In the genomic region with DNA sequence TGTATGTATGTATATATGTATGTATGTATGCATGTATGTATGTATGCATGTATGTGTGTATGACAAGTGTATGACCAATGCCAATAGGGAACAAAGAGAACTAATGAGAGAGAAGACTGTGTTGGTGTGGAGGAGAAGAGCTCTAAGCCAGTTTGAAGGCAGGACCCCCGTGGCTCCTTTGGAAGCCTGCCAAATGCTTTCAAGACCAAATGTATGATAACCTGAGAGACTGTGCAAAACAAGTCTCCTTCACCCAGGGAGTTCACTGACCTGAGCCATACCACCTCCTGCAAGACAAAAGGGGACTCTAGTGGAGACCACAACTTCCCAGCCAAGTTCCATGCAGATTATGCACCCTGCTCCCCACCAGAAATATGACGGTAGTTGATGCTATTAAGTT, we compare ENCODE assay signal across 32 mouse cellular contexts. TPM values are rescaled to one million over a fixed set of nuclear protein-coding genes. Genes with fewer than 3 reads are reported as not detected.
A peak's percentile ranks its signal among the peaks of the same experiment; 100 is the strongest.
DNase-seq lines count a peak whose midpoint lies in the region; ATAC-seq and TF ChIP-seq lines count a peak whose summit lies in the region.
"Had no signal": no experiment of that assay in that cellular context is flagged by ENCODE, and none has a peak within 500 bp of the region (broad histone marks: within the 10 kb centered on the region; RNA-seq: fewer than 3 reads in every experiment).

No protein-coding gene starts in this region.

- no peak overlapping the region for H3K4me2 ChIP-seq in hindbrain, embryonic 14.5 days (replicated peaks)
- H3K4me2 ChIP-seq in hindbrain, embryonic 16.5 days (ENCODE audit: low read length): no peak overlapping the region
- H3K4me2 ChIP-seq: embryonic facial prominence, embryonic 12.5 days; forebrain, embryonic 15.5 days; heart, embryonic 13.5 days; limb, embryonic 13.5 days; liver, embryonic 12.5 days; midbrain, embryonic 11.5 days; neural tube, embryonic 15.5 days had no signal

- H3K9me3 ChIP-seq in hindbrain, embryonic 14.5 days (ENCODE audit: control insufficient read depth, low read length): no peaks in the 10 kb centered on the region
- no peaks in the 10 kb centered on the region for H3K9me3 ChIP-seq in hindbrain, embryonic 16.5 days (ENCODE audit: control insufficient read depth, low read length)
- H3K9me3 ChIP-seq: embryonic facial prominence, embryonic 12.5 days; forebrain, embryonic 15.5 days; heart, embryonic 13.5 days; limb, embryonic 13.5 days; neural tube, embryonic 15.5 days had no signal

- 65% methylated on average over 2 of the region's 2 CpGs for WGBS in hindbrain, embryonic 14.5 days
- WGBS in hindbrain, embryonic 16.5 days: 54% methylated on average over 2 of the region's 2 CpGs

- peak; percentile 59 to 80 for DNase-seq in cerebellum, postnatal 14 days
- DNase-seq in hindbrain, embryonic 14.5 days (ENCODE audit: low spot score): peak; percentile 27
- peak; percentile 9 for DNase-seq in ES-CJ7 (ENCODE audit: low read depth, low spot score)
- DNase-seq in retina, embryonic 14.5 days (ENCODE audit: low spot score): peak; percentile 8
- DNase-seq in layer of hippocampus, adult 2 months (ENCODE audit: low spot score in 2 of 2): no peak
- DNase-seq: adrenal gland, postnatal 25 days; cerebellum, adult 9-11 months; gastrocnemius, adult 2 months; gastrocnemius, postnatal 36 days; heart, adult 2 months; heart, postnatal 10 days; kidney, adult 9 months; kidney, postnatal 14 days; liver, postnatal 0 days; lung, postnatal 36 days; right cerebral cortex, adult 18-20 months; thymus, adult 18-20 months; thymus, postnatal 25 days had no signal

- no peaks in the 10 kb centered on the region for H3K4me1 ChIP-seq in hindbrain, embryonic 14.5 days (replicated peaks; ENCODE audit: control insufficient read depth, insufficient read depth, low read length)
- H3K4me1 ChIP-seq in hindbrain, embryonic 16.5 days (ENCODE audit: control insufficient read depth, insufficient read depth, low read depth, low read length): no peaks in the 10 kb centered on the region
- H3K4me1 ChIP-seq: embryonic facial prominence, embryonic 12.5 days; forebrain, embryonic 15.5 days; limb, embryonic 13.5 days; liver, embryonic 12.5 days; neural tube, embryonic 15.5 days had no signal

- no peak overlapping the region for H3K9ac ChIP-seq in hindbrain, embryonic 14.5 days
- no peak overlapping the region for H3K9ac ChIP-seq in hindbrain, embryonic 16.5 days (ENCODE audit: low read depth, low read length)
- H3K9ac ChIP-seq: embryonic facial prominence, embryonic 12.5 days; forebrain, embryonic 15.5 days; heart, embryonic 13.5 days; limb, embryonic 13.5 days; liver, embryonic 12.5 days; liver, postnatal 0 days; neural tube, embryonic 15.5 days had no signal

- no peak for ATAC-seq in cerebellum, adult (ENCODE audit: insufficient number of reproducible peaks, low FRiP score, low TSS enrichment)
- ATAC-seq in hindbrain, embryonic 14.5 days (ENCODE audit: low FRiP score): no peak
- ATAC-seq in hindbrain, embryonic 16.5 days: no peak
- ATAC-seq: forebrain, embryonic 15.5 days; intestine, embryonic 16.5 days; liver, embryonic 12.5 days; liver, postnatal 0 days; Patski had no signal

- no peaks in the 10 kb centered on the region for H3K36me3 ChIP-seq in hindbrain, embryonic 14.5 days (replicated peaks; ENCODE audit: control insufficient read depth, insufficient read depth)
- no peaks in the 10 kb centered on the region for H3K36me3 ChIP-seq in hindbrain, embryonic 16.5 days (ENCODE audit: control insufficient read depth, insufficient read depth, low read length)
- H3K36me3 ChIP-seq: embryonic facial prominence, embryonic 12.5 days; forebrain, embryonic 15.5 days; heart, embryonic 13.5 days; limb, embryonic 13.5 days; liver, embryonic 12.5 days; neural tube, embryonic 15.5 days had no signal

- no peaks in the 10 kb centered on the region for H3K27me3 ChIP-seq in hindbrain, embryonic 14.5 days (ENCODE audit: control insufficient read depth, insufficient read depth, low read length)
- H3K27me3 ChIP-seq in hindbrain, embryonic 16.5 days (replicated peaks; ENCODE audit: control insufficient read depth, insufficient read depth, low read length): no peaks in the 10 kb centered on the region
- H3K27me3 ChIP-seq: embryonic facial prominence, embryonic 12.5 days; forebrain, embryonic 15.5 days; heart, embryonic 13.5 days; limb, embryonic 13.5 days; liver, embryonic 12.5 days; neural tube, embryonic 15.5 days; Patski had no signal

- no peak overlapping the region for H3K4me3 ChIP-seq in hindbrain, embryonic 14.5 days (replicated peaks; ENCODE audit: low read length)
- H3K4me3 ChIP-seq in hindbrain, embryonic 16.5 days (ENCODE audit: low read length): no peak overlapping the region
- no peak overlapping the region for H3K4me3 ChIP-seq in layer of hippocampus, adult 2 months
- H3K4me3 ChIP-seq: embryonic facial prominence, embryonic 12.5 days; forebrain, embryonic 15.5 days; gastrocnemius, adult 2 months; heart, adult 2 months; heart, embryonic 13.5 days; limb, embryonic 13.5 days; liver, embryonic 12.5 days; neural tube, embryonic 15.5 days had no signal

- no peak overlapping the region for H3K27ac ChIP-seq in hindbrain, embryonic 14.5 days
- H3K27ac ChIP-seq in hindbrain, embryonic 16.5 days (ENCODE audit: low read depth, low read length): no peak overlapping the region
- H3K27ac ChIP-seq in layer of hippocampus, adult 2 months: no peak overlapping the region
- H3K27ac ChIP-seq: embryonic facial prominence, embryonic 12.5 days; forebrain, embryonic 15.5 days; gastrocnemius, adult 2 months; heart, adult 2 months; heart, embryonic 13.5 days; limb, embryonic 13.5 days; liver, embryonic 12.5 days; neural tube, embryonic 15.5 days; stomach, postnatal 0 days had no signal

- no peak for TF ChIP-seq CTCF in layer of hippocampus, adult 2 months (conservative IDR thresholded peaks at IDR 0.05)

RNA-seq across cellular contexts. Expression of gene Stac, which starts 52.5 kb away (rescaled TPM):
- 5.8 and 10.8 TPM in 2 replicates for polyA plus RNA-seq in hindbrain, embryonic 14.5 days (2014; fragmentation: Nextera tagmentation; extraction: Ambion mirVana)
- polyA plus RNA-seq in hindbrain, embryonic 16.5 days (2015; fragmentation: Nextera tagmentation; extraction: Ambion mirVana): 12.4 and 12.7 TPM in 2 replicates
- 1 to 10 TPM; 3.2 to 3.7 TPM for total RNA-seq in layer of hippocampus, adult 2 months (2021)
- total RNA-seq: hematopoietic stem cell, adult 5-6 weeks; MEL had no signal
- polyA plus RNA-seq: liver, postnatal 0 days had no signal

Comparison
In these comparisons a context has a peak if more than half of its experiments do, and no peak if none do; other contexts are left out.
1. DNase-seq: peak in cerebellum, postnatal 14 days (2 of 2), hindbrain, embryonic 14.5 days (single experiment), ES-CJ7 (single experiment) and retina, embryonic 14.5 days (single experiment); none in layer of hippocampus, adult 2 months (0 of 2).